Mouse (Mus musculus) thymus, adult 2 months (tissue): ENCODE measurements around the gene Dnaja2. TPM values are rescaled to one million over a fixed set of nuclear protein-coding genes. Genes with fewer than 3 reads are reported as not detected.

Experiments
- DNase-seq: peaks from one replicate; pipeline ENCODE4 v3.0.0; 2021
- H3K27ac ChIP-seq: fragments of 200-500 bp; 2 replicates; pipeline ENCODE4 v1.5.1; 2012; ENCODE audit warnings: low read length, control low read depth; ENCODE audit not compliant: control insufficient read depth, insufficient read depth
- H3K27me3 ChIP-seq: fragments of 200-500 bp; 2 replicates; pipeline ENCODE4 v1.6.1; 2012; ENCODE audit warnings: mild to moderate bottlenecking, low read length, moderate library complexity, mixed read lengths; ENCODE audit not compliant: control insufficient read depth, insufficient read depth
- H3K36me3 ChIP-seq: fragments of 200-500 bp; 2 replicates; pipeline ENCODE4 v1.6.1; 2012; ENCODE audit warnings: mild to moderate bottlenecking, low read length, moderate library complexity; ENCODE audit not compliant: control insufficient read depth, insufficient read depth
- H3K4me1 ChIP-seq: fragments of 200-500 bp; replicated peaks from 2 replicates; pipeline ENCODE4 v1.6.1; 2012; ENCODE audit warnings: low read length; ENCODE audit not compliant: control insufficient read depth, insufficient read depth
- H3K4me3 ChIP-seq: fragments of 200-500 bp; 2 replicates; pipeline ENCODE4 v1.5.1; 2012; ENCODE audit warnings: mild to moderate bottlenecking, low read length, control low read depth, moderate library complexity; ENCODE audit not compliant: control insufficient read depth, insufficient read depth
- CTCF ChIP-seq: fragments of 200-500 bp; IDR thresholded peaks from 2 replicates; pipeline ENCODE4 v1.5.1; 2012; ENCODE audit warnings: mild to moderate bottlenecking, control low read depth, low read length, moderate library complexity, borderline replicate concordance; ENCODE audit not compliant: control insufficient read depth, poor library complexity, insufficient read depth; ENCODE audit errors: extremely low read depth
- POLR2A ChIP-seq: fragments of 200-500 bp; IDR thresholded peaks from 2 replicates; pipeline ENCODE4 v1.6.1; 2012; ENCODE audit warnings: mild to moderate bottlenecking, low read length, control low read depth, moderate library complexity; ENCODE audit not compliant: control insufficient read depth, poor library complexity, insufficient read depth; ENCODE audit errors: extremely low read depth
- WGBS: fragments of 180-500 bp; shearing (Covaris S2); methylation state at CpG from one replicate; pipeline ENCODE4 v1.1.7; 2018; 5-methylcytosine and 5-hydroxymethylcytosine counted together
- polyA plus RNA-seq: library from polyadenylated mRNA; depleted of rRNA; stranded (reverse); fragments of >200 nt; gene quantifications from 2 replicates; pipeline ENCODE4 v1.2.3, GENCODE M21; 2012

The Dnaja2 gene
- polyA plus RNA-seq, 1 experiment: 10.1 TPM

DNA sequence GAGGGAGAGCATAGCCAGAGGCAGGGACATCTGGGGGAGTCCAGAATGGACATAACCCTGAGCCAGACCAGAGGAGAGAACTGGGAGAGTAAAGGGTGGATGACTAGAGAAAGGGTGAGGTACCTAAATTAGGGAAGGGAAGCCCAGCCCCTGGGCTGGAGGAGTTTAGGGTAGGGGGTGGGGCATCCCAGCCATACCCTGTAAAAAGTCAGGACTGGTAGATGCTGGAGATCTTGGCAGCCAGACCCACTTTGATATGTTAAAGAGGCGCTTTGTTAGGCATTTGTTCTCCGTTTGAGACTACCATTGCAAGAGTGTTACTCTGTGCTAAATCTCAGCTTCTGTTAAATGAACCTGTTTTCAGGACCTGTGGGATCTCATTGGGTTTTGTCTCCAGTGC is 56.6 kb downstream of the Dnaja2 start:
- Histone ChIP-seq H3K4me1 (peaks cover 2% of the 10 kb centered on the region; the same call in 1 of the 2 replicates), H3K27ac (no peak overlapping the region), H3K4me3 (no peak overlapping the region), H3K27me3 (no peaks in the 10 kb centered on the region), H3K36me3 (no peaks in the 10 kb centered on the region)
- WGBS: 88% methylated on average over 2 of the region's 2 CpGs
- no peak for DNase-seq
- no peak for TF ChIP-seq POLR2A
- TF ChIP-seq CTCF: no peak

DNA sequence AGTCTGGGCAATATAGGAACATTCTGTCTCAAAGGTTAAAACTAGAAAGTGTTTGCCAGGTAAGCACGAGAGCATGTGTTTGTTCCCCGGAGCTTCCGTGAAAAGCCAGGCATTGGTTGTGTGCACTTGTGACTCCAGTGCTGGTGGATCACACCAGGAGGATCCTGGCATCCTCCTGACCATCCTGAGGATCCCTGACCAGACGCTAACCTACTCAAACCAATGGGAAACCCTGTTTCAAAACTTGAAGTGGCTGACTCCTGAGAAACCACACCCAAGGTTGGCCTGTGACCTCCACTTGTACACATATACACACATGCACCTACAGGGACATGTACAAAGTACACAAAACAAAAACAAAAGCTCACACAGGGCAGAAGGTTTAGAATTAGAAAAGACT is 58.4 kb downstream of the Dnaja2 start:
- H3K27ac ChIP-seq: no peak overlapping the region
- no peak overlapping the region for H3K4me3 ChIP-seq
- WGBS: 94% methylated on average over 4 of the region's 4 CpGs
- H3K27me3 ChIP-seq: no peaks in the 10 kb centered on the region; the same call in 1 of the 2 replicates
- H3K4me1 ChIP-seq: peaks cover 10% of the 10 kb centered on the region
- DNase-seq: no peak
- TF ChIP-seq CTCF: no peak
- TF ChIP-seq POLR2A: no peak
- no peaks in the 10 kb centered on the region for H3K36me3 ChIP-seq

DNA sequence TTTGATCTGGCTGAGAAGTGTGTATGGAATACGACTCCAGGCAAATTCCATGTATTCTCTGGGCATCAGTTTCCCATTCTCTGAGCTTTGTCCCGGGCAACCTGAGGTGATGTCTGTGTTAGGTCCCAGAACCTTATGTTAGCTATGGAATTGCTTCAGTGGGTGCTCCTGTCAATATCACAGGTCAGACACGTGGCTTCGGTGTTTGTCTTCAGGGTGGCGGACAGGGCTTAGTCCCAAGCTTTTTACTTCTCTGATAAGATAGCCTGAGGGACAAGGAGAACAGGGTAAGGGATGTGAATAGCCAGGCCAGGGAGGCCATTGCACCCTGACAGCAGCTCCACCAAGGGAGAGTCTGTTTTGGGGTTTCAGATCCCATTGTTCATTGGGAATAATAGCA is 59.0 kb downstream of the Dnaja2 start:
- H3K4me3 ChIP-seq: no peak overlapping the region

DNA sequence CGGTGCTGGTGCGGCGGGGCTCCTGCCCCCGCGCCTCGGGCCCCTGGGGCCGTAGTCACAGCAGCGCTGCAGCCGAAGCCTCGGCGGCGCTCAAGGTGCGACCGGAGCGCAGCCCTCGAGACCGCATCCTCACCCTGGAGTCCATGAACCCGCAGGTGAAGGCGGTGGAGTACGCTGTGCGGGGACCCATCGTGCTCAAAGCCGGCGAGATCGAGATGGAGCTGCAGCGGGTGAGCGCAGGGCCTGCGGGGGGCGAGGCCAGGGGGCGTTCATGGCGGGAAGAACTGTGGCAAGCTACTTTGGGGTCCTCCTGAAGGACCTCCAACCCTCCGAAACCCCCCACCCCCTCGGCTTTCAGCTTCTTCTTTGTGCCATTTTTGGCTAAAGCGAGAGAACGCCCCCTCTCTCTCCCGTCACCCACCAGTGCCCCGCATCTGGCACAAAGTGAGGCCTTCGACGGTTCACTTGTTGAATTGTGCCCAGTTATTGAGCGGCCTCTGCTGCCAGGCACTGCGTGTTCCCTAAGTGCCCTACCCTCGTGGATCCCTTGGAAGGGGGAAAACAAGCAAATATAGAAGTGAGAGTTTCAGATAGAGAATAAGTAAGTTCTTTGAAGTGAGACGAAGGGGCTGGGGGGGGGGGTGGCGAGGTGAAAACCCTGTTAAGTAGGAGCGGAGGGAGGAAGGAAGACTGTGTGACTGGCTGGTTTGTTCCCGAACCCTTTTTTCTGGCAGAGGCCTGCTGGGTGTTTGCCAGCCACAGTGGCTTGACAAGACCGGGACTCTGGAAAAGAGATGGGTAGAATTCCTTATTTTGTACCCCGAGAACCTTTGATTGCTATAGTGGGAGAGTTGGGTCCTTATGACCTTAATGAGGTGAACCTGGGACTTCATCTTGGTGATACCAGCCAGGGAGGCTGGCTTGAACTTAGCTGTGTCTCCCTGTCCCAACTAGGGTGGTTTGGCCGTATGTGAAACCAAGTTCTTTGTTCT is 61.9 kb downstream of the Dnaja2 start:
- no peak for DNase-seq
- TF ChIP-seq POLR2A: no peak
- no peak for TF ChIP-seq CTCF
- no peak overlapping the region for H3K27ac ChIP-seq

More for the DNA sequence above, 59.0 kb downstream of the Dnaja2 start:
- no peaks in the 10 kb centered on the region; the same call in 1 of the 2 replicates for H3K27me3 ChIP-seq
- no peak for DNase-seq
- no peak overlapping the region for H3K27ac ChIP-seq
- 92% methylated on average over 5 of the region's 5 CpGs for WGBS
- TF ChIP-seq CTCF (no peak), POLR2A (no peak)
- H3K4me1 ChIP-seq: peaks cover 10% of the 10 kb centered on the region
- no peaks in the 10 kb centered on the region for H3K36me3 ChIP-seq

DNA sequence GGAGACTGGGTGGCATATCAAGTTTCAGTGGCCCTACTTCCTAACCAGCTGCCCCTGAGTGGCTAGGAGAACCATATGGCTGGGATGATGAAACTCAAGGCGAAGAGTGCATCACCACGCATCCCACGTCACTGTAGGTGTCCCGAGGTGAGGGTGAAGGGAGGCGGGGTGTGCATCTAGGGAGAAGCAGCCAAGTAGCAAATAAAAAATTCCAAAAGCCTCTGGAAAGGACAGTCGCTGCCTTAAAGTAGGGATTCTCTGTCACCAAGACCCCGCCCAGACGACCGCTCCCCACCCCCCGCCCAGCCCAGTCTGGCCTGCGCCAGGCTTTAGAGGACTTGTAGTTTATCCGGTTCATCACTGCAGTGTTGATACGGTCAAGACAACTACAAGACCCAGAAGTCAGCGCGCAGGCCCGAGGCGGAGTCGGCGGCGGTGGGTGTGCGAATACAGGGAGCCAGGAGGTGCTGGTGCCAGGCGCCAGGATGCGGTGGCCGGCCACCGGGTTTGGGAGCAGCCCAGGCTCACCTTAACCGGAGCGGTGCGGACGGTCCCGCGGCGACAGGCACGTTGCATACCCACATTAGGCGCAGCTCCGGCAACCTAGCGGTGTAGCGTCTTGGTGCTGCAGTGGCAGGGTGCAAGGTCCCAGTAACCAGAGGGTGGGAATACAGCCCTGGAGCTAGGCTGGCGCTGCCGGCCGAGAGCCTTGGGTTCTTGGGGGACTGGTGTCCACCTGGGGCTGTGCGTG is 62.8 kb downstream of the Dnaja2 start, which contains the start of gene Gpt2:
Gene Gpt2 (plus strand): TSS at position 452 of the 751 bp plus-strand sequence.
- Histone ChIP-seq H3K4me3 (peak within 1 kb of the TSS; percentile 58), H3K27ac (no peak within 1 kb of the TSS), H3K27me3 (no peaks in the 10 kb centered on the region; the same call in 1 of the 2 replicates), H3K36me3 (no peaks in the 10 kb centered on the region), H3K4me1 (peaks cover 10% of the 10 kb centered on the region)
- WGBS: 1% methylated on average over 41 of the region's 41 CpGs
- peak; percentile 90 for DNase-seq
- no peak for TF ChIP-seq CTCF
- TF ChIP-seq POLR2A: peak; percentile 42; the same call in 1 of the 2 replicates

More for the DNA sequence above, 61.9 kb downstream of the Dnaja2 start:
- Histone ChIP-seq H3K4me3 (peak overlapping the region; percentile 58), H3K27me3 (no peaks in the 10 kb centered on the region; the same call in 1 of the 2 replicates), H3K36me3 (no peaks in the 10 kb centered on the region), H3K4me1 (peaks cover 10% of the 10 kb centered on the region)
- 15% methylated on average over 48 of the region's 49 CpGs for WGBS

DNA sequence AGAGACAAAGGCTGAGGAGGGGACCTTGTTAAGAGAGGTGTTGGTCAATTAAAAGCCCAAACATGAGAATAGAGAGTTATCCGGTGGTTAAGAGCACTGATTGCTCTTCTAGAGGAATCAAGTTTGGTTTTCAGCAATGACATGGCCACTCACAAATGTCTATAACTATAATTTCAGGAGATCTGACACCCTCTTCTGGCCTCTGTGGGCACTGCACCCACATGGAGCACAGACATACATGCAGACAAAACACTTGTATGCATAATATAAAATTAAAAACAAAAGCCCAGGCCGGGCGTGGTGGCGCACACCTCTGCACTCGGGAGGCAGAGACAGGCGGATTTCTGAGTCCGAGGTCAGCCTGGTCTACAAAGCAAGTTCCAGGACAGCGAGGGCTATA is 65.6 kb downstream of the Dnaja2 start:
- H3K4me3 ChIP-seq: no peak overlapping the region
- no peak for DNase-seq
- H3K27ac ChIP-seq: no peak overlapping the region
- no peak for TF ChIP-seq POLR2A
- TF ChIP-seq CTCF: no peak
- no peaks in the 10 kb centered on the region for H3K36me3 ChIP-seq
- no peaks in the 10 kb centered on the region; the same call in 1 of the 2 replicates for H3K27me3 ChIP-seq
- H3K4me1 ChIP-seq: peaks cover 10% of the 10 kb centered on the region
- 98% methylated on average over 8 of the region's 8 CpGs for WGBS
